Mouse (Mus musculus) thymus, postnatal 0 days (tissue): ENCODE results near the gene Syde1. TPM values are rescaled to one million over a fixed set of nuclear protein-coding genes. Genes with fewer than 3 reads are reported as not detected.
"Not testable (repeated sequence)": the region's sequence is repeated elsewhere in the genome, so short reads cannot be mapped to it uniquely, and the experiment has no call there.

ENCODE experiments used
- DNase-seq: peaks from one replicate; pipeline ENCODE4 v3.0.0-alpha.2; 2015; ENCODE audit warnings: low spot score
- polyA plus RNA-seq: library from polyadenylated mRNA; unstranded; fragments of >200 nt; fragmentation: Nextera tagmentation; extraction: Ambion mirVana; gene quantifications from 2 replicates; pipeline ENCODE4 v1.2.1, GENCODE M21; 2015

Gene Syde1
- 3.5 TPM in 2 replicates for polyA plus RNA-seq

DNA sequence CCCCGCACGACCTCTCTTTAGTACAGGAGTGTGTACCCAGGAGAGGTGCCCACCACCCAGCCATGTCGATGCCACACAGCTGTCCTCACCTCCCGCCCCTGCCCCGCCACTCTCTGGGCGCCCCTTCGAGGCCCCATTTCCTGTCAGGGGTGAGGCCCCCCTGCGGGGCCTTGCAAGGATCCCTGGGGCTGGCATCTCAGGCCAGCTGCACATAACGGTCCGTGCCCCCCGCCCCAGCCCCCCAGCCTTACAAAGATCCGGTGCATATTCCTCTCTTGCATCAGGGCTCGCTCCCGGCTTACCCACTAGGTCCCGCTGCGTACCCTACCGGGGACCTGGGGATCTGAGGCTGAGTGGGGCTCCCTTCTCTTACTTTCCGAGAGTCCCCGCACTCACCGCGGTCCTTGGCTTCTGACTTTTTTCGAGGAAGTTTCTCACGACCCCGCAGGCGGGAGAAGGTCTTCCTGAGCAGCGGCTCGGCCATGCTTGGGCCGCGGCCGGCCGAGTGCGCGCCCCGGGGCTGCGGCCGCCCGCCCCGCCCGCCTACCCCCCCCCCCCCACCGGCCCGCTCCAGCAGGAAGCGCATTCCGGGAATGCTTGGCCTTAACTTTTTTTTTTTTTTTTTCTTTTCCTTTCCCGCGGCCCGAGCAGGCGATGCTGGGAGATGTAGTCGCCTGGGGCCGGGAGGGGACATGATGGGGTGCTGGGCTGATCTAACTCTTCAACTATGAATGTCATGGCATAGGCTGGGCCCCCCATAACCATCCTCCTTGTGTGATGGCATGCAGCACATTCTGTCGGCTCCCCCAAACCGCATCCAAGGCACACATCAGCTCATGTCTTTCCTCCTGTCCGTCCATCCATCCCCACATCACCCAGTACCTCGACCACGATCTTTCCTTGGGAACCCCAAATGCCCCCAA is at the start of gene Syde1:
Gene Syde1 (minus strand): TSS at position 559 of the 923 bp plus-strand sequence.
- peak; percentile 94 for DNase-seq

- peak; percentile 36 for DNase-seq
Observed at GRCm38 (mm10) chr10:78632311-78632710, 40.5 kb upstream of the Syde1 start.

GRCm38 (mm10) chr10:78630194-78630593 is 38.4 kb upstream of the Syde1 start:
- DNase-seq: no peak

- DNase-seq: not testable (repeated sequence)
Observed at GRCm38 (mm10) chr10:78623143-78623542, 31.4 kb upstream of the Syde1 start.

GRCm38 (mm10) chr10:78617974-78618373 is 26.2 kb upstream of the Syde1 start, which contains the start of gene Olfr1357:
Gene Olfr1357 (minus strand): TSS chr10:78618074.
- DNase-seq: no peak

DNA sequence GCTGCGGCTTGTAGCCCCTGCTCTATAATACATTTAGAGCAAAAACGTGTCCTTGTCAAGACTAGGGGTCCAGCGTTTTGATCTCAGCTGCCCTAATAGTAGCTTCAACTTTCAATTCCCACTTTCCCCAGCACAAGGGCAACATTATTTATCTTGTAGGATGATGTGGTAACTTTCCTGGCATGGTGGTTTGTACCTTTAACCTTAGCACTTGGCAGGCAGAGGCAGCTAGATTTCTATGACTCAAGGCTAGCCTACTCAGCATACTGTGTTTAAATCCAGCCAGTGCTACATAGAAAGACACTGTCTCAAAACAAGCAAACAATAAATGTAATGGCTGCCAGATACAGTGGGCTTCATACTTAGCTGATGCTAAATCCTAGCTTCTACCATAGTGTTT is 15.8 kb upstream of the Syde1 start:
- DNase-seq: no peak

DNA sequence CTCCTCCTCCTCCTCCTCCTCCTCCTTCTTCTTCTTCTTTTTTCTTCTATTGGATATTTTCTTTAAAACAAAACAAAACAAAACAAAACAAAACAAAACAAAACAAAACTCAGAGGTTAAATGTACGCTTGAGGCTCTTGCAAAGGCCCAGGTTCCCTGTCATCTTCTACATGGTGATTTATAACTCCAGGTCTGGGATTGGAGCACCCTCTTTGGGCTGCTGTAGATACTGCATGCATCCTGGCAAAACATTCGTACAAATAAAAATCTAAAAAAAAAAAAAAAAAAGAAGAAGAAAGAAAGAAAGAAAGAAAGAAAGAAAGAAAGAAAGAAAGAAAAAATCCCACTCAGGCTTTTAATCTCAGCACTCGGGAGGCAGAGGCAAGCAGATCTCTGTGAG is 13.3 kb upstream of the Syde1 start:
- peak; percentile 81 for DNase-seq

DNA sequence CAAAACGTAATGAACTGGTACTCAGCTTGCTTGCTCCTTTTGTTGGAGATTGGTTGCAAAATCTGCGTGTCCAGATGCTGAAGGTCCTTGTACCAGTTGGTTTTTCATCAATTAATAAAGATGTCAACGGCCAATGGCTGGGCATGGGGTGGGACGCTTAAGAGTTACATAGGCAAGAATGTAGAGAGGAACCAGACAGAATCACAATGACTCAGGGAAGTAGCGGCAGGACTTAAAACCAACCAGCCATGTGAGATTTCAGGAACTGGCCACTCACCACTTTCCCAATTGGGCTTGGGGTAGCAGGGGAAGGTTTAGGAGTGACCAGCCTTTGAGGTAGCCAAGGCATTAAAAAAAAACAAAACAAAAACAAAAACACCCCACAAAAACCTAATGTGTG is 8.1 kb upstream of the Syde1 start:
- DNase-seq: no peak

GRCm38 (mm10) chr10:78594566-78594965 is 2.8 kb upstream of the Syde1 start:
- DNase-seq: peak; percentile 65

GRCm38 (mm10) chr10:78594157-78594556 is 2.4 kb upstream of the Syde1 start:
- DNase-seq: no peak

DNA sequence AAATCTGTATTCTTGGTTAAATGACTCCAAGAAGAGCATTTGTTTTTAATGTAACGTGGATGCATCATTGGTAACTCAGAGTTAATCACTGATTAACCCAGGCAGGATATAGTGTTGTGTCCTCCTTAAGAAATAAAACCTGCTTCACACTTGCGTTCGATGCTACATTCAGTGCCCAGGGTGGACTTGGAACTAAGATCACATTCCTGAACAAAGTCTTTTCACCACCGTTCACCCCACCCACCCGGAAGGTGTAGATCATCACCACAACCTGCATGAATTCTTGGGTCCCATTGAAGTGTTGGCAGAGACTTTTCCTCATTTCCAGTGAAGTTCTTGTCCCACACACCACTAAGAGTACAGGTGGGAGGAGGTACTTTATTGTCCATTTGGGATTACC is 2.0 kb upstream of the Syde1 start:
- no peak for DNase-seq

DNA sequence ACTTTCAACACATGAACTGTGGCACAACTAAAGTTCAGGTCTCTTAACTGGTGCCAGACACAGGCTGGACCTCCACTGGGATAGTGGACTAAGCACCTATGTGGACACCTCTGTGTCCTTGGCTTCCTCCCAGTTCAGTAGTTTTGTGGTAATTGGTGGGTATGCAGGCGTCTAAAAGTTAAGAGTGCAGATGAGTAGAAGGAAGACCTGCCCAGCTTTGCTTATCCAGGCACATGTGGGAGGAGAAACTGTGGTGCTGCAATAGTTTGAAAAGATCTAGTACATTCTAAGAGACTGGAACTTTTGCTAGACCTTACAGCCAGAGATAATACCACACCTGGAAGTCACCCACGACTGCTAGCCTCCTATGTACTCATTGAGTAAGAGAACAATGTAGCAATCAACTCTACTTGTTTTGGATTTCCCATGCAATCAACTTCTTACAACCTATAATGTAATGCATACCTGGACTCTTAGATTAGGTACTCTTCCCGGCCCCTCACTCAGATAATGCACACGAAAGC is 1.2 kb upstream of the Syde1 start:
- peak; percentile 43 for DNase-seq

DNA sequence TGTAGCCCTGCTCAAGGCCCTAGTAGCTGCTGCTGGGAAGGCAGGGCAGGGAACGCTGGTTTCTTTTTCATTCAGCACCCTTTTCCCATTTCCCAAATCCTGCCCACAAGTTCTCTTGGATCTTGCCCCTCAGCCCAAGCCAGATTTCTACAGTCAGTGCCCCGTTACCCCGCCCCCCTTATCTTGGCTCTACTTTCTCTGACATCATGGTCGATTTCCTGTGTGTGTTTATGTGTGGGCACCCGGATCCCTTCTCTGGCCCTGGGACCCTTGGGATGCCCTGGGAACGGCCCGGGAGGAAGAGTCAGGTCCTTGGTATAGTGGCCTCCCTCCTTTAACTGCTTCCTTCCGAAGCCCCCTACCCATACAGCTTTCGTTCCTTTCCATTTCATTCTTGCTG is 1.0 kb downstream of the Syde1 start:
- peak; percentile 64 for DNase-seq

GRCm38 (mm10) chr10:78589901-78590300 is 1.9 kb downstream of the Syde1 start:
- no peak for DNase-seq

DNA sequence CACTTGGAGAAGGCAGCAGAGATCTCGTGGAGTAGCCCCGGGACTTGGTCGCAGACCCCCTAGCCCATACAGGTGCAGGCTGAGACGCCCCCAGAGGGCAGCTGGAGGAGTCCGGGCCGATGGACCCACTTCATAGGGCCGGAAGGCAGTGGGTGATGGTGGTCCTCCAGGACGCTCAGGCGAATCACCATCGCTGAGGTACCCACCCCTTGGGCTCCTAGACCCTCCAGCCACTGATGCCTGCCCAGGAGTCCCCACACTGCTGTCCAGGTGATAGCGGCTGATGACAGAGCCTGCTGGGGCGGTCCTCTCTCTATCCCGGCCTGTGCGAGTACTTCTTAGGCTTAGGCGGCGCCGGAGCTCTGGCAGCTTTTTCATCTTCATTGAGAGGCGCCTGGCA is 2.5 kb downstream of the Syde1 start:
- DNase-seq: no peak

DNA sequence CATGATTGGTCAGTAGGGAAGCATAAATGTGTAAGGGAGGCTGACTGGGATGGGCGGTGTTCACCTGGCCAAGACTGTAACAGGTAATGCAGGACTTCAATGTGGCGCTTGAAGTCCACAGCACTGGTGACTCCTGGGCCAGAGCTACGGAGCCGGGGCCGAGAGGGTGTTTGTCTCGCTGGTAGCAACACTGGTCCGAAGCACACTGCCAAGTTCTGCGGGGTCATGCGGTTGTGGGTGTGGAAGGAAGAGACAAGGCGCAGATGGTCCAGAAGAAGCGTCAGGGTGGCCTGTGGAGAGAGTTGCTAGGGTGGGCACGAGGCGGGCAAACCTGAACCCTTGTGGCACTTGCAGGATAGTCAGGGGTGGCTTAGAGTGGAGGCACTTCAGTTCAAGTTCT is 5.7 kb downstream of the Syde1 start:
- no peak for DNase-seq

- DNase-seq: no peak
Observed at GRCm38 (mm10) chr10:78585606-78586005, 6.2 kb downstream of the Syde1 start.

- no peak for DNase-seq
Observed at GRCm38 (mm10) chr10:78584996-78585395, 6.8 kb downstream of the Syde1 start.

GRCm38 (mm10) chr10:78583939-78584338 is 7.8 kb downstream of the Syde1 start:
- DNase-seq: no peak

DNA sequence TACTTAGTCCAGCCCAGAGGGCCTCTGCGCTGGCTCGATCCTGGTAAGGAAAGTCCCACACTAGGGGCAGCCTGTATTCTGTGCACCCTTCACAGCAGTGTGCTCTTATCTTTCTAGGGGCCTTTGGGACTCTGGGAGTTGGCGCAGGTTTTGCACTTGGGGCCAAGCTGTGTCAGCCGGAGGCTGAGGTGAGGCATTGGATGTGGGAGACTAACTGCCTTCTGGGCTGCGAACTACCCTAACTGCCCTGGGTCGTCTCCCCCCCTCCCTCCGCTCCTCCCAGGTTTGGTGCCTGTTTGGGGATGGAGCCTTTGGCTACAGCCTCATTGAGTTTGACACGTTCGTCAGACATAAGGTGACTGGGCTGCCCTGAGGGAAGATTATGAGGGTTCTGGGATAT is 8.4 kb downstream of the Syde1 start:
- DNase-seq: no peak

DNA sequence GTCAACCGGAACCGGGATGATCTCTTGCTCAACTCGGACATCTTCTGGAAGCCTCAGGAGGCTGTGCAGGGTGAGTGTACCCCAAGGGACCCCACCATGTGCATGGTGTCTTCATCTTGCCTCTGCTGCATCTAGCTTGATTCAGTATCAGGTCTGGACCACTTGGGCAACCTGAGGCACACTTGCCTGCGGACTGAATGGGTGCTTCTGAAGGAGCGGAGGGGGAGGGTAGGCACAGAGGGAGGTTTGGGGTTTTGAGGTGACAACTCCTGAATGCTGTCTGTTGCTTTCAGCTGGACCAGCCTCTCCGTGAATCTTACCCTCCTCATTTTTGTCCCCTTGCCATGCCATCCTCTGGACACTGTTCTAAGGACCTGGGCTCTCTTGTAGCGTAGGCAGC is 10.6 kb downstream of the Syde1 start:
- DNase-seq: no peak

DNA sequence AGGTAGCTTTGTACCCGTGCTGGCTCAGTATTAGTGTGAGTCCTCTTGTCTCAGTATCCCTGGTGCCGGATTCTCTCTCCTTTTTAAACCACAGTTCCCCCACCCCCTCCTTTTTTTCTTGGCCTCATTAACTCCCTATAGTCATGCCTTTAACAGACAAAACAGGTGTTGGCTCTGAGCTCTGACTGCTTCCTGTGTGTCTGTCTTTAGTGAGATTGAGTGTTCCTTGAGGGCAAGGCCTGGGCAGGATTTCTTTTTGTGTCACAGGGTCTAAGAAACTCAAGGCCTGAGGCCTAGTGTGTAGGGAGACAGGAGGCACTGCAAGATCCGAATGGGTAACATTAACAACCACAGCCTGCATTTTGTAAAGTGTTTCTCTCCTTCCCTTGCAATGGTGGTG is 13.6 kb downstream of the Syde1 start:
- peak; percentile 84 for DNase-seq
